Mouse (Mus musculus) c-Kit-positive CD71-positive TER-119-positive erythroid progenitor cells, embryonic 14.5 days (primary cell): ENCODE results near the gene Kansl3.

Experiments
- DNase-seq: peaks from one replicate; pipeline ENCODE4 v3.0.0-alpha.2; 2013; ENCODE audit warnings: low spot score

The Kansl3 gene

GRCm38 (mm10) chr1:36321829-36322573 lies 47.0 kb downstream of the Kansl3 start:
- no peak for DNase-seq

- no peak for DNase-seq
These were observed 47.8 kb downstream of the Kansl3 start for GRCm38 (mm10) chr1:36321164-36321563.

GRCm38 (mm10) chr1:36315776-36316100 lies 53.2 kb downstream of the Kansl3 start:
- DNase-seq = no peak

- peak; percentile 34 for DNase-seq
These were observed 53.8 kb downstream of the Kansl3 start for GRCm38 (mm10) chr1:36314959-36315775.

GRCm38 (mm10) chr1:36309498-36309901 lies 59.5 kb downstream of the Kansl3 start:
- DNase-seq = no peak

- no peak for DNase-seq
These were observed 60.0 kb downstream of the Kansl3 start for GRCm38 (mm10) chr1:36308966-36309475.

- DNase-seq = no peak
These were observed 60.5 kb downstream of the Kansl3 start for GRCm38 (mm10) chr1:36308451-36308901.

- DNase-seq = peak; percentile 87
These were observed 61.3 kb downstream of the Kansl3 start, which contains the start of gene Arid5a for GRCm38 (mm10) chr1:36307495-36308280. Arid5a (plus strand) TSS chr1:36307733.

GRCm38 (mm10) chr1:36307121-36307494 lies 61.9 kb downstream of the Kansl3 start:
- no peak for DNase-seq

- no peak for DNase-seq
These were observed 62.9 kb downstream of the Kansl3 start for GRCm38 (mm10) chr1:36306120-36306519.

- no peak for DNase-seq
These were observed 64.2 kb downstream of the Kansl3 start for GRCm38 (mm10) chr1:36304764-36305163.

- no peak for DNase-seq
These were observed 65.3 kb downstream of the Kansl3 start for GRCm38 (mm10) chr1:36303381-36304320.

GRCm38 (mm10) chr1:36302957-36303356 lies 66.0 kb downstream of the Kansl3 start:
- no peak for DNase-seq

GRCm38 (mm10) chr1:36302273-36302672 lies 66.7 kb downstream of the Kansl3 start:
- DNase-seq = no peak

GRCm38 (mm10) chr1:36300486-36300885 lies 68.5 kb downstream of the Kansl3 start:
- no peak for DNase-seq

- DNase-seq = no peak
These were observed 69.3 kb downstream of the Kansl3 start for GRCm38 (mm10) chr1:36299676-36300075.

- no peak for DNase-seq
These were observed 69.9 kb downstream of the Kansl3 start for GRCm38 (mm10) chr1:36299126-36299525.

- DNase-seq = no peak
These were observed 70.9 kb downstream of the Kansl3 start for GRCm38 (mm10) chr1:36298107-36298506.

GRCm38 (mm10) chr1:36296466-36297149 lies 72.4 kb downstream of the Kansl3 start:
- no peak for DNase-seq

- no peak for DNase-seq
These were observed 74.6 kb downstream of the Kansl3 start for GRCm38 (mm10) chr1:36294402-36294801.
